Mouse (Mus musculus) frontal cortex, postnatal 36 days (tissue): ENCODE data around the gene Etv6.

Experiments used
- DNase-seq, 2 experiments: peaks; one replicate each; pipeline ENCODE4 v3.0.0; 2022; ENCODE audit warnings: low spot score in 2 of 2

The Etv6 gene

DNA sequence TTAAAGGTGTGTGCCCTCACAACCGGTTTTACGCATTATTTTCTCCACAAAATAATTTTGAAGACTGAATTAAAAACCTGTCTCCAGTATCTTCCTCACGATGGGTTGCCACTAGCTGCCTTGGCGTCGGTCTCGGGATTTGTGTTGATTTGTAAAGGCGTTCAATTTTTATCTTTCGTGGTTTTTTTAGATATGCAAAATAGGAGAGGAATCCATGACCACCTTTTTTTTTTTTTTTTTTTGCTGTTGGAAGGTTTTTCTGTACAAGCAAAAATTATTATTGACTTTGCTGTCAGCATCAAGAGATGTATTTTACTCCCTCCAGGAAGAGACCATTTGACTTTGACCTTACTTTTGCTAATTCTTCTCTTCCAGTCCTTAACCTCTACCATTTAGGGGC lies 77.3 kb downstream of the Etv6 start:
- no peak for DNase-seq

DNA sequence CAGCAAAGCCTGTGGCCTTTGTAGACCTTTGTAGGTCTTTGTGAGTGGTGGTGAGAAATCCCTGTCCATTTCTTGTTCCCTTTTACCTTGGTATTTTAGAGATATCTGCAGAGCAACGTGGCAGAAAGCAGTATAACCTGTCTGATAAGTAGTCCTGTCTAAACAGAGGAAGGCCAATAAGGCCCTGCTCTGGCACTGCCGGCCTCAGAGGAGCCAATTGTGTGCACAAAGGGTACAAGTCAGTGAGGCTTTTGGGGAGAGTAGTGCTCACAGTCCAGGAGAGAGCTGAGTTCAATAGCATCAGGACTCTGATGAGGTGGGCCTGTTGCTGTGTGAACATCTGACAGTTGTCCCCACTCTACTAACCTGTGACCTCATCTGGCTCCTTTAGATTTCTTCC lies 77.7 kb downstream of the Etv6 start:
- DNase-seq: no peak

DNA sequence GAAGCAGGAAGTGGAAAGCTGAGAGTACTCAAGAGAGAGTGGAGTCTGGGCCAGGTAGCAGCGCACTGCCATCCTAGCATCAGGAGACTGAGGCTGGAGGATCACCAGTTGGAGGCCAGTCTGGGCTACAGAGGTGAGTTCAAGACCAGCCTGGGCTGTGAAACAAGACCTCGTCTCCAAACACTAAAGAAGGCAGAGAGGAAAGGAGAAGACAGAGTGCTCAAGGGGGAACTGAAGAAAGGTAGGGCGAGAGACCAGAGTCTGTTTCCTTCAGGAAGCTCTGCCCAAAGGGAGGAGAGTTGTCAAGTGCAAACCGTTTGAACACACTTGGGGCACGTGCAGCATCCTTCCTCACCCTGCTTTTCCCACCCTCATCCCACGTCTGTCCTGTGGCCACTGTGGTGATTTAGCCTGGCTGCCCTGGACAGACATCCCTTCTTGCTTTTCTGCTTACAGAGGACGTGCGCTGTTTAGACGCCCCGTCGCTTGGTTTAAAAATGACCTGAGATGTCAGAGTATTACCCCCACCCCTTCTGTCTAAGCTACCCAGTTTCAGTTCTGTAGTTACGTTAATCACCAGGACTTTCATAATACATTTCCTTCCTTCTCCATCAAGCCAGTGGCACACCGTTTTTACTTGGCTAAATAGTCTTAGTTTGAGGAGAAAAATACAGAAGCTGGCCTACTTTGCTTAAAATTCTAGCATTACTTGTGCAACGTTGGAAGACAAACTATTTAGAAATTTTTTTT lies 79.9 kb downstream of the Etv6 start:
- DNase-seq: no peak

DNA sequence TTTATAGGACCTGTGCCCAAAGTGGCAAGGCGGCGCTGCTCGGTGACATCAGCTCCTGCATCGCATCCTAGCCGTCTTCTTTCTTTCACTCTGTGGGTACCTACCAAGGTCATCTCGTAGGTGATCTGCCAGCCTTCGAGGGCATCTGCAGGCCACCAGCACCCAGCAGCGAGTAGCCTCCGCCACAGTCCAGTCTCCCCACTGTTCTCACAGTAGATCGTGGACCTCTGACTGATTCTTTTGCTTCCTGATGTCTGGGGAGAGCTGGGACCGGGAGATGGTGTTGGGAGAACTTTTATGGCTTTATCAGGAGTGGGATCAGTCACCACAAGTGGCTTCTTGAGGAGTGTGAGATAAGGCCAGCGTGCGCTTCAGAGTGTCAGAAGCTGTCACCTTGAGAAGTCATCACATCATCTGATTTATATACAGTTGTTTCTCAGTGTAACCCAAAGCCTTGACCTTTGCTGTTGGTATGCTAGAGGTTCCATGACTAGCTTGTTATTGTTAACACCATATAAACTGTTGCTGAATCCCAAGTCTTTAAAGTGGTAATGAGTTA lies 82.0 kb downstream of the Etv6 start:
- DNase-seq: no peak

DNA sequence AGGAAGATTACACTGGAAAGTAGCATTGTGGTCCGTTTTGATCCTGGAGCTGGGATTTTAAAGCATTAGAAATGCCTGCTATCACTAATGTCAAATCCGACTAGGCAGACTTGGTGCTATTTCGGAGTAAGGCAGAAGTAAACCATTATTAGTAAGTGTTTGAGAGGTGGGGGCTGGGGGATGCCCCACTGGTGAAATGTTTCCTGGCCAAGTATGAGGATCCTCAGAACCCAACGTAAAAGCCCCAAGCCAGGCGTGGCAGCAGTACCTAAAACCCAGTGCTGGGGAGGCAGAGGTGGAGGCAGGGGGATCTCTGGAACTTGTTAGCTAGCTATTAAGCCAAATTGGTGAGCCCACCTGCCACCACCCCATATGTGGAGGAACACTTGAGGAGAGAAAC lies 83.0 kb downstream of the Etv6 start:
- DNase-seq: no peak

DNA sequence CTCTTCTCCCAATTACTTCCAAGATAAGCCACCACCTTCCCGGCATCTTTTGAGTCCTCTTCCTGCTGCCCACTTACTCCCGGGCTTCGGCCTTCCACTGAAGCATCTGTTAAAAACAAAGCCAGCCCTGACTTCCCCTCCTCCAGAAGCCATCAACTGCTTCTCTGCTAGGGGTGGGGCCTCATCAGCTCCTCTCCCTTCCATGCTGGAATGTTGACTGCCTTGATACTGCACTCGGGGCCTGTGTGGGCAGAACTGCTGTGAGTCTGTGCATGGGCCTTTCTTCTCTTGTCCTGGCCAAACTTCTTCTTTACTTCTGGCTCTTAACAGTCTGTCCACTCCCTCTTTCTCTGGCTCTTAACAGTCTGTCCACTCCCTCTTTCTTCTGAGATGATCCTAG lies 83.6 kb downstream of the Etv6 start:
- DNase-seq: no peak

DNA sequence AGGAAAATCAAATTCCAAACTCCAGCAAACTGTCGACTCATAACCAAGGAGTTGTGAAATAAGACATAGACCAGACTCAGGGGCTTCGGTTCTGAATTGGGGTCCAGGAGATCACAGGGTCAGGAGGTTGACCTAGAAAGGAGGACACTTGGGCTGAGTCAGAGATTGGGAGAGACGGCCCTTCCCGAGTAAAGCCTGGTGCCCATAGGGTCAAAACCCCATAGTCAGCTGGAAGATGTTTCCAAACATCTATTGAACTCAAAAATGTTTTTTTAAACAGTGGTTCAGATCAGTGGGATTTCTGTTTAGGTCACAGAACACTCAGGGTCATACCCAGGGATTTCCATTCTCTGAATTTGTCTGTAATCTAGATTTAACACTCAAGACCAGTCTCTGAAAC lies 84.7 kb downstream of the Etv6 start:
- no peak for DNase-seq

DNA sequence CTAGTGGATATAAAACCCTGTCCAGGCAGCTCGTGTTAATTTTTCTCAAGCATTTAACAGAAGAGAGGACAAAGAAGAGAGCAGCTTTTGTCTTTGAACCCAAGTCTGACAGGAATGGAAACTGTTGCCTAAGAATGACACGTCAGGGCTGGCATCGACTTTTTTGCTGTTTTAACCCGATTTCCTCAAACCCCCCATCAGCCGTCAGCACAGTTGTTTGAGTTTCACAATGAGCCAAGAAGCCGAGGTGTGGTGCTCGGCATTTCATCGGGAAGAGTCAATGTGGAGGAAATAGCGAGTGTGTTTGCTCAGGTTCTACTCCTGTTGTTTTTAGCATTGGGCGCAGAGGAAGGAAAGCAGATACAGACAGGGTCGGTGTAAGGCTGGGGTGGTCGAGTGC lies 85.2 kb downstream of the Etv6 start:
- no peak for DNase-seq

DNA sequence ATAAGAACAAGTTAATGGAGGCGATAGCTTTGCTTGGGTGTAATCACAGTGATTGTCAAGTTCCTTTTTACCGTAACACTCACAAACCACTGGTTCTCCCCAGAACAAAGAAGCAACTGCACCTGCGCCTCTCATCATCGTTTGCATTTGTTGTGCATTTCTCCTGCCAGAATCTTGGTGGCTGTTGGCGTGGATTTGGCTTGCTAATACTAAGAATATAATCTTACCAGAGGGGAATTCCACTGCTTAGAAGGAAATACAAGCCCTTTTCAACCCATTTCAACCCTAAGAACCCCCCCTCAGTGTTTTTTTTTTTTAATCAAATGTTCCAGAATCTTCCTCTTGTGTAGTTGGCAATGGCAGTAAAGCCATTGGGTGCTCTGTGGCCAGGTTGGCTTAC lies 87.4 kb downstream of the Etv6 start:
- no peak for DNase-seq

DNA sequence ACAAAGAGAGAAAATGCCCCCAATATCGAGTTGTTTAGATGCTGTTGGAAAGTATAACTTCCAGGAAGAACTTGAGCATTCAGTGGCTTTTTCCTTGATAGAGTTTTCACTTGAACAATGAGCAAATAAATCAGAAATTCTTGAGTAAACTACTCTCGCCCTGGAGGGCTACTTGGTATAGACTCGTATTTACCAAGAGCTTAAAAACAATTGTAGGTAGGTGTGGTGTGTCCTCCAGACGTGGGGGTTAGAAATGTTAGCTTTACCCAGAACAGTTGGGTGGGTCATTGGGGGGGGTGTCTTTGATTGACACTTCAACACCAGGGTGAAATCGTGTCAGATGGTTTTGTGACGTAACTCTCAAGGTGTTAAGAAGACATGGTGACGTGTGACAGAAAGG lies 88.0 kb downstream of the Etv6 start:
- DNase-seq: no peak

DNA sequence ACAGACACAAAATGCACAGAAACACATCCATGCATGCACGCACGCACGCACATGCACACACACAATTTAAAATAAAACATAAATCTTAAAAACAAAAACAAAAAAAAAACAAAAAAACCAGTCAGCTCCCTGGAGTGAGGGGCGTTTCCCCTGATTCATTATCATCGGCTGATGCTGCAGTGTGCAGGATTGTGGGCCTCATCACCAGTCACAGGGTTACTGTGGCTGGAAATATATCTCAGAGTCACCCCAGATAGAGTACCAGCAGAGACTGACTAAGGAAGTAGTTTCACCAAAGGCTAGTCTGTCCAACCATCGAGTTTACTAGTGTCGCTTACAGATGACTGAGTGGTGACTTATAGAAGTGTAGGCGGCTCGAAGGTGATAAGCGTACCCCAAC lies 88.8 kb downstream of the Etv6 start:
- DNase-seq: no peak

DNA sequence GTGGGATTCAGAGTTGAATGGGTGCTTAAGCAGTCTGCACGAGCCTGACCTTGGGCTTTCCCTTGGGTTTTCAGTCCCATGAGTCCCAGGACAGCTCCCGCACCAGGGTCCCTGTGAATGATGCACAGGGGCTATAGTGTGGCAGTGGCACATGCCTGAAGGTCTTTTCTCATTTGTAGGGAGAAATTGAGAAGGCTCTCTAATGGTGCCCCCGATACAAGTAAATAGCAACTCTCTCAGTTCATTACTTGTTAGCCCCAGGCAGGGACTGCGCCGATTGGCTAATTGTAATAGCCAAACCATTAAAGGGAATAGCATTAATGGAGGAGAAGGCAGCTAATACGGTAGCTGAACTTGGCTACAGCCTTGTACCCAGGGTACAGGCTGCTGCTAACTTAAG lies 92.5 kb downstream of the Etv6 start:
- DNase-seq: no peak

DNA sequence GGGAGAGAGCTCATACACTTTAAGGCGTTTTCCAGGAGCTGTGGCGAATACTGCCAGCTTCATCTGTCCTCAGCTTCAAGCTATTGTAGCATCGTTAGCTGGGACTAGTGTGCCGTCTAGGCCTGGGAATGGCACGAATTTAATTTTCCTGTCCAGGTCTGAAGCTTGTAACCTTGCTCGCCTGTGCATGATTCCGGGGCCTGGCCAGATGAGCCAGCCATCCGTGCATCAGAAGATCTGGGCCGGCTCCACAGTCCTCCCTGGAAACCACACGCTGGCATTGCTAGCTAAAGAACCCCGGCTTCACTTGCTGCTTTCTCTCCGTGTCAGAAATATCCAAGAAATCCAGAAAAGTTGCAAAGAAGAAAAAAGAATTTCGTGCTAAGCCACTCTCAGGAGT lies 93.1 kb downstream of the Etv6 start:
- no peak for DNase-seq

DNA sequence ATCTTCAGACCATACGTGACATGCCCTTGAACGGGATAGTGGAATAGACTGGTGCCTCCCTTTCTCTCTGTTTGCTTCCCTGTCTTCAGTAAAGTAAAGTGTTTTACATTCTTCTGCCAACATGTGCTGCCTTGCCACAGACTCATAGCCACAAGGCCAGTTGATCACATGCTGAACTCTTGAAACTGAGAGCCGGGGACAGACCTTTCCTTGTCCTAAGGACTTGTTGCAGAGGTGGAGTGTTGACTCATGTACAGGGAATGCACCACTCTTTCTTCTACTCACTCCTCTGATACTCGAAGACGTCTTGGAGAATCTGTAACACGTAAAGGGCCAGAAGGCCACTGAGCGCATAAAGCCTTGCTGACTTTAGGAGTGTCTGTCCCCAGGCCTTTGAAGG lies 94.3 kb downstream of the Etv6 start:
- DNase-seq: no peak

DNA sequence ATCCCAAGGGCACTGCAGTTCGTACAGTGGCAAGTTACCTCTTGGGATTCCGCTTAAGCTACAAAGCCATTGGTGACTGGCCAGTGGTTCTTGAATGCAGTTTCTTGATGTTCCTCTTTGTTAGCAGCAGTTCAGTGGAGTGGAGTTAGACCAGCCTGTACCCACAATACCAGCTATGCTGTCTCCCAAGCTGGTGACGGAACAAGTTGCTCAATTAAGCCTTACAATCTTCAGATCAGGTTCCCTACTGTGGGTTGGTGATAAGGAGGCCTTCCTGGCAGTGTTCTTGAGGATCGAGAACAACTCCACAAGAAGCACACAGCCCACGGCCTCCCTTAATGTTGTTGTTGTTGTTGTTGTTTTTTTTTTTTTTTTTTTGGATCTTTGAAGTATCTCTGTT lies 95.3 kb downstream of the Etv6 start:
- DNase-seq: no peak

DNA sequence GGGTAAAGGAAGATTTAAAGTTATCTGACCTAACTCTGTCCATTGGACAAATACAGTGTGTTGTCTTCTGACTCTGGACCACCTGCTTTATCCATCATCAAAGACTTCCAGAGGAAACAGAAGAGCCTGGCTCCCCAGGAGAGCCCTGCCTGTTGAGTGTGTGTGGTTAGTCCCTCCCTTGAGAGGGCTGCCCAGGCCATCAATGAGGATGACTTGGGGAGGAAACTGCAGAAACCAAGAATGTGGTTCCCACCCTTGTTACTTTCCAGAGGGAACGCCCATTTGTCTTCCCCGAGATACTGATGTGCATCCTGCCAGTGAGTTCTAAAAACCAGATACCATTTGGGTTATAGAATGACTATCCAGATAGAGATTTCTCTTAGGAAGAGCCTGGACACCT lies 96.1 kb downstream of the Etv6 start:
- DNase-seq: no peak

DNA sequence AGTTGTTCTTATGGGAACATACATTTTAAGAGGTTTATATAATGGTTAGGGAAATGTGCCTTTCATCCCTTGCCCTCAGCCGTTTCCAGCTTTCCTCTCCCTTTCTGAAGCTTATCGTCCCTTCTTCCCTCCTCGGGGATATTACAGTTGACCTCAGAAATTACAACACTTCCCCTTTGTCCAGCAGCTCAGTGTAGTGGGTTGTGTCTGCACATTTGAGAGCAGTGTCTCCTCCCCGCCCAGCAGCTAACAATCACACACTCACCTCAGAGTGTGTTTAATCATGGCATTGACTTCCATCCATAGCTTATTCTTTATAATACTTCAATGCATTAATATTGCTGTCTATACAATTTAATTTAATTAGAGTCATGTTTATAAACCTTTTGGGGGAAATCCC lies 98.3 kb downstream of the Etv6 start:
- no peak for DNase-seq

DNA sequence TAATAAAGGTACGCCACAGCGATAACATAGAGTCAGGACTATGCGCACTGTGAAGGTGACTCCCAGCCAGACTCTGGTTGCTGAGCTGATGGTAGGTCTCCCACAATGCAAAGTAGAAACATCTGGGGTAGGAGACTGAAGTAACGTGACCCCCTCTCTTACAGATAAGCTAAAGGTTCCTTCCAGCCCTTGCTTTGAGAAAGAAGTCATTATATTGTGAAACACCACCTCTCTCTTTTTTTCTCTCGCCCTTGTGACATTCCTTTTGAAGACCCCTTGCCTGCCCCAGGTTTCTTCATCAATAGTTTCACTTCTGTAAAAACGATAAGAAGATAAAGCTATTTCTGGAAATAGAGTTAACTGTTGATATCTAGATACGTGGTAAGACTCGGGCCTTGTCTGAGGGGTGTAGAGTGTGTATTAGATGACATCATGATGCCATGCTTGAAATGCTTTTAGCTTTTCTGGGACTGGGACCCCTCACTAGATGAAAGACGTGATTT lies 99.4 kb downstream of the Etv6 start:
- DNase-seq: no peak

DNA sequence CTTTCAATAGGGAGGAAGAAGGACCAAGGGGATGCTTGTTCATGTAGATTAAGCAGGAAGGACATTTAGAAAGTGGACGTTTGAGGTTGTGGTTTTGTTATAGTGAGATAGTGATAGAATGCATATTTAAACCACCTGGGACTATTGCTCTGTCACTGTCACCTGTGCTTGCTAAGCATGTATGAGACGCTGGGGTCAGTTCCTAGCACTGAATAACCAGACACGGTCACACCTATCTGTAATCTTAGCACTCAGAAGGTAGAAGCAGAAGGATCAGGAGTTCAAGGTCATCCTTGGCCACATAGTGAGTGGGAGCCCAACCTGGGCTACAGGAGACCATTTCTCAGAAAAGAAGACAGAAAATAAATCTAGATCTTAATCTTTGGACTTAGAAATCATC lies 100.8 kb downstream of the Etv6 start:
- no peak for DNase-seq

DNA sequence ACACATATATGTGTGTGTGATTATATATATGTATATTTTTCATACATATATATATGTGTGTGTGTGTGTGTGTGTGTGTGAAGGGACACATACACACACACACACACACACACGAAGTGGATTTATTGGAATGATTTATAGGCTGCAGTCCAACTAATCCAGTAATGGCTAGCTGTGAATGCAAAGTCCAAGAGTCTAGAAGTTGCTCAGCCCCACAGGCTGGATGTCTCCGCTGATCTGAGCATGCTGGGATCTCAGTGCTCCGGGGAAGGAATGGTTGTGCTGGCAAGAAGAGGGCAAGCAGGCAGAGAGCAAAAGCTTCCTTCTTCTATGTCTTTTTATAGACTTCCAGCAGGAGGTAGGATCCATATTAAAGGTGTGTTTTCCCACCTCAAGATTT lies 103.9 kb downstream of the Etv6 start:
- no peak for DNase-seq

DNA sequence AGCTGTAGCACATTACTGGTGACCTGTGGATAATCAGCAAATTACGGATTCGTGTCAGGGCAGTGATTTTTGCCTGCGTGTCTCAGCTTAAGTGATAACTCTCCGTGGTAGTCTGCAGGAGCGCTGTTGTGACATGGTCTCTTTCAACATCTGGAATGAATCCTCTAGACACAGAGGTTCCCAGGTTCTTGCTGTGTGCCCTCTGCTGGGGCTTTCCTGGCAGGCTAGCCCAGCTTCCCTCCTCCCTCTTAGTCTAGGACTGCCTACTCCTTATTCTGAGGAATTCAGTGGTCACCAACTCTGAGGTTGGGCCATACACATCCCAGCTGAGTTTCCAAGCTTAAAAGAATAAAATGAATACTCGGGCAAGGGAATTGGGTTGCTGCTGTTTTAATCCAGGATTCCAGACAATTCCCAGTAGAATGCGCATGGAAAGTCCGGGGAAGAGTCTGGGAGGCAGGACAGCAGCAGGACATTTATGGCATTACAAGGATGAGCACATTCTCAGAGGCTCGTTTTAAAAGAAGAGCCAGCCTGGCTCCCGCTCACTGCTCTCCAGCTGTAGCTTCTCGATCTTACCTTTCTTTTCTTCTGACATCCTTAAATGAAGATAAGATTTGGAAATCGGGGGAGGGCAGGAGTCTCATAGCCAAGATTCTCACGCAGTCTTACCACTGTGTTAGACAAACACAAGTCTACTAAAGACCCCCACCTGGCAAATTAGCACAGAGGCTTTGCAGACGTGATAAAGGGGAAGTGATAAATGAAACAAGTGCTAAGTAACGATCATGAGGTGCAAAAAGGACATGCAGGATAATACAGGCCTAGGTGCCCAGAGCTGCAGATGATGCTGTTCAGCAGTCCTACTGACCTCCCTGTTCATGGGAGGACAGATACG lies 105.5 kb downstream of the Etv6 start:
- no peak for DNase-seq

DNA sequence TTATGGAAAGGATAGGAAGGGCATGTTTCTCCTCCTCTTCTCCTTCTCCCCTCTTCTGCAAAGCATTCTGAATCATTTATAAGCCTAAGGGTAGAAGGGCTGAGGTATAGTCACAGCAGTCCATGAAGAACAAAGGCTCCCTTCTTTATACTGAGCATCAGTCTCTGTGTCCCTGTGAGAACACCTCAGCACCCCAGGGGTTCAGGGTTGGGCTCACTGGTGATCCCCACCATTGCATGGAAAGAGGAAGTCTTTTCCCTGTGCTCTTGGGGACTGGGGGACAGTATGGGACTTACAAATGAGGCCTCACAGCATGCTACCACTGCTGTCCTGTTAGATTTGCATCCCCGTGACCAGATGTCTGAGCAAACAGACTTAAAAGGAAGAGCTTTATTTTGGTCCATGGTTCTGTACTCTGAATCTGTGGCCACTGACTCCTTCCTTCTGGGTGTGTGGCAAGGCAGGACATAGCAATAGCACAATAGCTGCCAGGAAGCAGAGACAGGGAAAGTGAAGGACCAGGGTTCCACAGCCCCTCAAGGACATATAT lies 106.2 kb downstream of the Etv6 start:
- DNase-seq: no peak

DNA sequence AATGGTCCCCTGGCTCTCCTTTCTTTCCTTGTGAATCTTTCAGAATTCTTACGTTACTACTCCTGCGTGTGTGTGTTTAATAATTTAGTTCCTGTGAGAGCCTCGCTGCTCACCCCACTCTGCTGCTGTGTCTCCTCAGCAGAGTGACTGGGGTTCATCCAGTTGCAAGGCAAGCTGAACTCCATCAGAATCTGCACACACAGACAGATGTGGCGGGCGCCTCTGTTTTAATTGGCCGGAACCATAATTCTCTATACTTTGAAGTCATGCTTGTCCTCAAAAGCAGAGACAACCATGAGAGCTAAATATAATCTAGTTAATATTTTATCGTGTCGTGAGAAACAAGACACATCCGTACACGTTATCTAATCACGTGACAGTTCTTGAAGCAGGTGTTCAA lies 107.2 kb downstream of the Etv6 start:
- no peak for DNase-seq
